Mouse (Mus musculus) cortical plate, adult 2 months (tissue): ENCODE data around the gene Rhoj.

Experiments
- CTCF ChIP-seq: fragments of 200-500 bp; IDR thresholded peaks from 2 replicates; pipeline ENCODE4 v1.5.1; 2011; ENCODE audit warnings: mild to moderate bottlenecking, control low read depth, low read length; ENCODE audit not compliant: insufficient read depth; ENCODE audit errors: extremely low read depth
- POLR2A ChIP-seq: fragments of 200-500 bp; IDR thresholded peaks from 2 replicates; pipeline ENCODE4 v1.6.1; 2011; ENCODE audit warnings: mild to moderate bottlenecking, low read length, control low read depth; ENCODE audit not compliant: insufficient read depth; ENCODE audit errors: extremely low read depth

DNA sequence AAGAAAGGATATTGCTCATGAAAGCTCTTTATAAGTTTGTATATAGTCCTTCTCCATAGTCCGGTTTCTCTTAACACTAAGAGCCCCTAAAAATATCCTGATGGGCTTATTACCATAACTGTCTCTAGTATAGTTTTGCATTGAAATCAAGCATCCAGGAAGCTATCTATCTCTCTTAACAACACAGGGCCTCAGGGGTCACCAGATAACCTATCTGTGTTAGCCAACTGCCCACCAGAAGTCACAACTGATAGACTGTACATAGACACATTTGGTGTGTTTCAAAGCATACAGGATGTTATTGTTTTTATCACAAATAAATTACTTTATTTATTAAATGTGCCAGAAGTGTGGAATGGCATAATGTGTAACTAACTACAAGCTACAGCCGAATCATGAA lies 21.1 kb downstream of the Rhoj start:
- TF ChIP-seq CTCF = no peak
- TF ChIP-seq POLR2A = no peak
